Mouse (Mus musculus) liver, postnatal 0 days (tissue): Measurements from ENCODE around the gene Slc38a8.

Experiments used
- CTCF ChIP-seq: sonication (generic); IDR thresholded peaks from 2 replicates; pipeline ENCODE4 v1.5.1; 2016; ENCODE audit warnings: antibody characterized with exemption, low read depth
- EP300 ChIP-seq: IDR thresholded peaks from 2 replicates; pipeline ENCODE4 v1.6.1; 2016; ENCODE audit warnings: antibody characterized with exemption, low read depth, mild to moderate bottlenecking

DNA sequence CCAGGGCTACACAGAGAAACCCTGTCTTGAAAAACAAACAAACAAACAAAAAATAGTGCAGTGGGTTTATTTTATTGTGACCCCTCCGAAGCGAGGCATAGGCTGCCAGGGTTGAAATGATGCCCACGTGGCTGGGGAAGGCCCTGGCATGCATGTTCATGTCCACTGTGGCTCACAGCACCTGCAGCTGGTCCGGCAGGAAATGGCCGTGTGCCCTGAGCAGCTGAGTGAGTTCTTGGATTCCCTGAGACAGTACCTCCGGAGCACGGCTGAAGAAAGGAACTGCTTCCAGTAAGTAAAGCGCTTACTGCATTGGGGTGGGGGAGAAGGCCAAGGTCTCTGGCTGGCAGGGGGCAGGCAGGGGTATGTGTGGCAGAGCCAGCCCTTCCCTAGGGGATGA, 33.4 kb downstream of the Slc38a8 start:
- TF ChIP-seq CTCF, result no peak
- TF ChIP-seq EP300, result no peak
